Mouse (Mus musculus): Measurements from ENCODE around the gene Rgs17.

DNA sequence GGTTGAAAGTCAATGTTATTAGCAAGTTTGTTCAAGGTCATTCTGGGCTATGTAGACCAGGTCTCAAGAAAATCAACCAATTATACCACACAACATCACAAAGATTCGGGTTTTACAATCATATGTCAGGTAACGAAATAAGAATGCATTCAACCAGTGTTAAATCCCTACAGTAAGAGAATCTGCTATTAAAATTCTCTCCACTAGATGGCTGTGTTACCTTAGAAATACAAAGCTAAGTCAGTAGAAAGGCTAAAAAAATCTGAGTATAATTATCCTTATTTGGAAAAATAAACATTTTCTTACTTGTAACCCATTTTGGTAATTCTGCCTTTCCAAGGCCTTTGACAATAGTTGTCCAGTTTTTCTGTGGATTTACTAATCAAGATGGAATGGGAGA, 75.3 kb downstream of the Rgs17 start:
- TF ChIP-seq CTCF (IDR thresholded peaks at IDR 0.05) (peak; percentile 79), POLR2A (IDR thresholded peaks at IDR 0.05; ENCODE audit: insufficient read depth, low read depth, low read length) (no peak), EP300 (IDR thresholded peaks at IDR 0.05; ENCODE audit: insufficient read depth, low read depth, low read length) (no peak)

Data from heart, adult 2 months (tissue).